Mouse (Mus musculus) urinary bladder, postnatal 36 days (tissue): ENCODE measurements around the gene Usp34.
"Not testable (repeated sequence)": the region's sequence is repeated elsewhere in the genome, so short reads cannot be mapped to it uniquely, and the experiment has no call there.

Experiments used
- DNase-seq, 2 experiments: peaks; one replicate each; pipeline ENCODE4 v3.0.0; 2022; ENCODE audit warnings: low spot score in 2 of 2, mixed read lengths in 1 of 2

Usp34 gene

DNA sequence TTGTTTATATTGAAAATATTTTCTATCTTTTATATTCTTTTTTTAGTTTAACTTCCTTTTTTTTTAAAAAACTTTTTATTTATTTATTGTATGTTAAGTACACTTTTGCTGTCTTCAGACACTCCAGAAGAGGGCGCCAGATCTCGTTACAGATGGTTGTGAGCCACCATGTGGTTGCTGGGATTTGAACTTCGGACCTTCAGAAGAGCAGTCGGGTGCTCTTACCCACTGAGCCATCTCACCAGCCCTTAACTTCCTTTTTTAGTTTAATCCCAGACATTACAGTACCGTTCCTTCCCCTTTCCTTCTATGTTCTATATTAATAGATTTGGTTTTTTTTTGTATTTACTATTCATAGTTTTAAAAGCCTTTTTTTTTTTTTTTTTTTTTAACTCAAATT is 50.5 kb downstream of the Usp34 start:
- not testable (repeated sequence) for DNase-seq

DNA sequence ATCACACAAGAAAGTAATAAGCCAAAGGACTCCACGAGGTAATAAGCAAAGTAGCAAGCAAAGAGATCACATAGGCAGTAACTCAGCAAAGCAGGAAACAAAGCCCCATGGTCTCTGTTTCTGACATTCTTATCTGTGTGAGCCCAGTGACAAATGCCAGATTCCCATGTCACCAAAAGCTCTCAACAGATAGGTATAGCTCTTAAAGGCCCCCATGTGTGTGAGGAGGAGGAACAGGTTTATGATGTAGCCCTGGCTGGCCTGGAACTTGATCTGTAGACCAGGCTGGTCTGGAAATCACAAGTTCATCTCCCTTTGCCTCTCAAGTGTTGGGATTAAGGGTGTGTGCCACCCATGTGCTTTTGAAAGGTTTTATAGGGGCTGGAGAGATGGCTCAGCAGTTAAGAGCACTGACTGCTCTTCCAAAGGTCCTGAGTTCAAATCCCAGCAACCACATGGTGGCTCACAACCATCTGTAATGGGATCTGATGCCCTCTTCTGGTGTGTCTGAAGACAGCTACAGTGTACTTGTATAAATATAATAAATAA is 53.1 kb downstream of the Usp34 start:
- DNase-seq: not testable (repeated sequence)

DNA sequence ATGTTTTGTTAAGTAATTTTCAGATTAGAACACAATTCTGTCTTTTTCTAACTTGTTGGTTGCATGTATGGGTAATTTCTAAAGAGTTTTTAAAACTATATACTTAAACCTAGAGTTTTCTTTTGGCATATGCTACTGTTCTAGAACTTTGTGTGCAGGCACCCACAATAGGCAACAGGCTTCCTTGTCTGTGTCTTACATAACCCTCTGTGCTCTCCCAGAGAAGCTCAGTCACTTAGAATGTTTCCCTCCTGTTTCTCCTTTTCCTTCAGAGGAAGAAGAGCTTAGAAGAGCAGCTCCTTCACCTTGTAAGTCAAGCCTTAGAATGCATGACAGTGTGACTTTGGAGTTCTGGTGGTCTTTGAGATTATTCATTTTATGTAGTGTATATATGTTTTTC is 55.6 kb downstream of the Usp34 start:
- DNase-seq: no peak

DNA sequence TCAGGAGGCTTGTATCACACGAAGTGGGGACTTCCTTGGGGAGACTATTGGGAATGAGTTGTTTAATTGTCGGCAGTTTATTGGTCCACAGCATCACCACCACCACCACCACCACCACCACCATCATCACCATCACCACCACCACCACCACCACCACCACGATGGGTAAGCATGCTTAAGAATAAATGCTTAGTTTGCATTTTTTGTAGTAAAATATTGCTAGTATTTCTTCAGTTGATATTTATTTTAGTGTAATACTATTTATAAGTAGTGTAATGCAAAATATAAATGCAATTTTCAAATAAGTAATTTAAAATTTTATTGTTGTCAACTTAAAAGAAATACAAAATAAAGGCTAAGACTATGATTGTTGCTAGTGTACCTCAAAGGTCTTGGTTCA is 57.7 kb downstream of the Usp34 start:
- DNase-seq: no peak

- DNase-seq: no peak
Observed at GRCm38 (mm10) chr11:23372032-23372431, 65.3 kb downstream of the Usp34 start.

- no peak for DNase-seq
Observed at GRCm38 (mm10) chr11:23372490-23372889, 65.8 kb downstream of the Usp34 start.

GRCm38 (mm10) chr11:23380055-23380454 is 73.4 kb downstream of the Usp34 start:
- no peak for DNase-seq

DNA sequence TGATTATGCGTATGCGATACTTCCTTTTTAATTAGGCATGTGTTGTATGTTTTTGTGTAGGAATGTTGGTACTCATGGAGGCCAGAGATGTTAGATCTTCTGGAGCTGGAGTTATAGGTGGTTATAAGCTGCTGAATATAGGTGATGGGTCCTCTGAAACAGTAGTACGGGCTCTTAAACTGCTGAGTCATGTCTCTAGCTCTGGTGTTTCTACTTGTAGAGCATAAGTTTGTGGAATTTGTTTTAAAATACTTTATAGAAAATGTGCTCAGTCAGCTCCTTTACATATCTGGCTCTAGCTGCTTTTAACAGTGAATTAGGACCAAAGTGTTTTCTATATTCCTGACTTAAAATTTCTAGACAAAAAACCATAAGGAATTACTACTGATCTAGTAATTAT is 73.9 kb downstream of the Usp34 start:
- no peak for DNase-seq

GRCm38 (mm10) chr11:23382787-23383186 is 76.1 kb downstream of the Usp34 start:
- no peak for DNase-seq

DNA sequence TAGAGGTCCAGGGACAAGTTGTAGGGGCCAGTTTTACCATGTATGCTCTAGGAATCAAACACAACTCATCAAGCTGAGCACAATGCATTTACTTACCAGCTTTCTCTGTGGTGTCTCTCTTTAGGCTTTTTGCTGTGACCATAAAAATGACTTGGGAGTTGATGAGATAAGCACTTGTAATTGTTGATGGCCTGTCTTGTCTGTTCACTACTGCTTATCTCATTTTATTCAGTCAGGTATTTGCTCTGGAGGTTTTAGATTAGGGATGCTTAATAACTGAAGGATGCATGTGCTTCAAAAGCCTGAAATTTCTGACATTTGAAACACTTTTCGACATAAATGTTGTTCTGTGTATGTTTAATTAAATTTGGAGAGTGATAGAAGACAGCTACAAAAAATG is 83.0 kb downstream of the Usp34 start:
- no peak for DNase-seq

DNA sequence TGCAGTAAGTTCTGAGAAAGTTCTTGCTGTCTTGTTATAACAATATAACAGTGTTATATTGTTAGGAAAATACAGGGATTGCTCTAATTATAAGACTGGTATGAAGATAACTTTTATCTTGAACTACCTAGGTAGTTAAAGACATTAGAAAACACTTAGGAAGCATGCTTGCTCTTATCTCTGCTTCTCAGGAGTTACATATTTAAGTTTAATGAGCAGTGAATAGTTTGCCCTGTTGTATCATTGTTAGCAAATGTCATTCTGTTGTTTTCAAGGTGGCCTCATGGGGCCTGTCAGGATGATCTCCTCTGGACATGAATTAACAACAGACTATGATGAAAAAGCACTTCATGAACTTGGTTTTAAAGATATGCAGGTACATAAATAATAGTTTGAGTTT is 85.9 kb downstream of the Usp34 start:
- no peak for DNase-seq

DNA sequence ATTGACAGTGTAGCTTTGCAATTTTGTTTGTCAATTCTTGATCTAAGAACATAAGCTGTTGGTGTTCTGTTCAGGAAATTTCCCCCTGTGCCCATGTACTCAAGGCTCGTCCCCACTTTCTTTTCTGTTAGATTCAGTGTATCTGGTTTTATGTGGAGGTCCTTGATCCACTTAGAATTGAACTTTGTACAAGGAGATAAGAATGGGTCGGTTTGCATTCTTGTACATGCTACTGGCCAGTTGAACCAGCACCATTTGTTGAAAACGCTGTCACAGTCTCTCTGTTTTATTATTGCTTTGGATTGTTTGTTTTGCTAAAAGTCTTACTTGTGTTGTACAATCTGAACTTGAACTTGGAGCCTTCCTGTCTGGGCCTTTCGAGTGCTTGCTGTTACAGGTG is 89.9 kb downstream of the Usp34 start:
- no peak for DNase-seq

GRCm38 (mm10) chr11:23400978-23401776 is 94.5 kb downstream of the Usp34 start:
- DNase-seq: no peak

DNA sequence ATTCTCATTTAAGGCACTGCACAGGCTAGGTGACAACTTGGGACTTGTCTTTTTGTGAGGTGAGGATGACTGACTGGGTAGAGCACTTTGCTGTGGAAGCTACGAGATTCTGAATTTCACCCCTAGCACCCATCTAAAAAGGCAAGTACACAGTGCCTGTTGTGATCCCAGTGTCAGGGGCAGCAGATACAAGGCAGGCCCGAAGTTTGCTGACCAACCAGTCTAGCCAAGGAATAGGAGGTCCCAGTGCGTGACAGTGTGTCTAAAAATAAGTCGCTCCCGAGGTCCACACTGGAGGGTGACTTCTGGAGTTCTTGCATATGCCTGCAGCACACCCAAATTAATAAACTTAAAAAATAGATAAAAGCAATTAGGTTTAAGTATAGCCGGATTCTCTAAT is 121.6 kb downstream of the Usp34 start:
- no peak for DNase-seq

DNA sequence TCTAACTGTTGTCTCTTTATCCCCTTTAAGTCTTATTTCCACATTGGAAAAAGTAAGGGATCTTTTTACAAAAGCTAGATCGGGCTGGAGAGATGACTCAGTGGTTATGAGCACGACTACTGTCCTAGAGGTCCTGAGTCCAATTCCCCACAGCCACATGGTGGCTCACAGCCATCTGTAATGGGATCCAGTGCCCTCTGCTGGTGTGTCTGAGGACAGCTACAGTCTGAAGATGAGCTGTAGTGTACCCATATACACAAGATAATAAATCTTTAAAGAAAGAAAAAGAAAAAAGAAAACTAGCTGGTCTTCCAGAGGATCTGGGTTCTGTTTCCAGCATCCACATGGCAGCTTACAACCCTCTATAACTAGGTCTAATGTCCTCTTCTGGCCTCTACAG is 123.3 kb downstream of the Usp34 start:
- DNase-seq: no peak

DNA sequence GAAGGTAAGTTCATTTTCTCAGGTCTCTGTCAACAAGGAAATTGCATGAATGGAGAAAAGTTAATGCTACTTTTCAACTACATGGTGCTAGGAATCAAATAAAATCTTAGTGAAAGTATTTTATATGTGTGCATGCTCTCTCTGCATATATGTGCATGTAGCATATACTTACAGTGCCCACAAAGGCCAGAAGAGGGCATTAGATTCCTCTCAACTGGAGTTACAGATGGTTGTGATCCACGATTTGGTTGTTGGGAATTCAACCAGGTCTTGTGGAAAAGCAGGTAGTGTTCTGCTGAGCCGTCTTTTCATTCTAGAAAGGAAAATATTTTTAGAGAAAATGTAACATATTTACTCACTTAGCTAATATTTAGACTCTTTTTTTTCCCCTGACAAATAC is 129.4 kb downstream of the Usp34 start:
- no peak for DNase-seq

- DNase-seq: not testable (repeated sequence)
Observed at GRCm38 (mm10) chr11:23465862-23466261, 159.2 kb downstream of the Usp34 start.

DNA sequence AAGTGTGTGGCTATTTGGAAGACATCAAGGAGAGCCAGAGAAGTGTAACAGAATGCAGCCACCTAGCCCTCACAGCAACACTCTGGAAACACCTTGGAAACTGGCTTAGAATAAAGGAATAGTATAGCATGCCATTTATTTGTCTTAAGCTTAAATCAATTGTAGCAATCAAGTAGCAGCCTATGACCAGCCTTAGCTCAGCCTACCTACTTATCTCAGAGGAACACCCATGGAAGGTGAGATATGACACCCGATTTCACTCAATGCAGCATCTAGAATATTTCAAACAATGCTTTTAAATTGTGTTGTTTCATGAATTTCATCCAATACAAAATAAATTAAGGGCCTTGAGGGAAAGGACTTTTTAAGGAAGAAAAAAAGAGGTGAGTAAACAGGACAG is 183.3 kb downstream of the Usp34 start:
- no peak for DNase-seq

DNA sequence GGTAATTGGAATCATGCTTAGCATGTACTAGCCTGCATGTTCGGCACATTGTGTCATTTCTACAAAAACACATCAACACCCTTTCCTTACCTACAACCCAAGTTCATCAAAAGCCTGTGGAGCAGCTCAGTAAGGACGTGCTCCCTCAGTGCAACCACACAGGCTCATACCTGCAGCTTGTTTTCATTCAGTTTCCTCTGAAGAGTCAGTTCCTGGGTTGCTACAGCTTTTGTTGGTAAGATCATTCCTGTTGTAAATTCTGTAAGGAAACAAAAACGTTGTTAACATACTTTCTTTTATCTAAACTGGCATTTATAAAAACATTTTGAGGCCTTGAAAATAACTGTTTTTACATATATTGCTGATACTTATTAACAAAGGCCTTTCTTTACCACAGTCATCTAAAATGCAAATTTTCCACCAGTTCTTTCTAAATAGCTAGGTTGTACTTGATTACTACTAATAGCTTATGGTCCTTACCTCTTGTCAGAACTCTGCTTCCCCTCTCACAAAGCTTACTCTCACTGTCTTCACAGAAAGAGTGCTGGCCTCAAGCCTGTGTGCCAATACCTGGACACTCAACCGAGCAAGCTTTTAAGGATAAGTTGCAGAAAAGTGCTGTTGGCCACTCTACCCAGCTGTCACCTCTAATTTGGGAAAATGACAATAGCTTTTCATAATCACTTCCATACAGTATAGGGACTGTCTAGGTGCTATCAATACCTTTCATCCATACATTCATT is 185.5 kb downstream of the Usp34 start:
- no peak for DNase-seq

DNA sequence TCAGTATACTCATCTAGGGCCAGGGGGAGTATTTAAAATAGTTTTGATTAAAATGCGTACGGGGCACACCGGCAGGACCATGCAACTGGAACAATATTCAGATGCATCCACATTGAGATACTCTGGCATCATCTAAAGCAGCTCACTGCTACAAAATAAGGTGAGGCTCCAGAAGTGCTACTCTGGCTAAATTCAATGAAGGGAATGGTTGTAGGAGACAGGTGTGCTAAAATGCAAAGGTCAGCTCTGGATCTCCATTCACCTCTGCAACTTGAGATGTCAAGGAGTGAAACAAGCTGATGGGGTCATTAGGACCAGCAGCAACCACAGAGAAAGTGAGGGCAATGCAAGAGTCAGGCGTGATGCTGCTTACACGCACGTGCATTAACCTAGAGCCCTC is 188.5 kb downstream of the Usp34 start:
- no peak for DNase-seq

DNA sequence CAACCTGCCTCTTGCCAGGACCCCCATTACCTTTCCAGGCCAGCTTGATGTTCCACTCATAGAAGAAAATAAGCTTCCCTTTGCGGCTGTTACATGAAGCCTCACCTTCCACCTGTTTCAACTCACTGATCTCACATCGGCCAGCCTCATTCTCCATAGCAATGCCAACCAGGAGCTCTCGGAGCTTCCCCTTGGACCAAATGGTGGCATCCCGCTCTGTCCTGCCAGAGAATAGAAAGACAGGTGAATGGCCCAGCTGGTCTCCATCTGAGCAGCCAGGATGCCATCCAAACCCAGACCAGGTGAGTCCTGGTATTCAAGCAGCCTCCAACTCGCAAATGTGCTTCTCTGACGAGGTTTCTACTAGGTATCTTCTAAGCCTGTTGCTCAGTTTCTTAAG is 190.0 kb downstream of the Usp34 start:
- no peak for DNase-seq

GRCm38 (mm10) chr11:23497335-23497717 is 190.6 kb downstream of the Usp34 start:
- DNase-seq: peak in 1 of 2 experiments; percentile 59
